Mouse (Mus musculus): ENCODE results near the gene Hoxa11. TPM values are rescaled to one million over a fixed set of nuclear protein-coding genes. Genes with fewer than 3 reads are reported as not detected.

Hoxa11 gene
- polyA plus RNA-seq, 1 experiment, result 10.9 TPM

DNA sequence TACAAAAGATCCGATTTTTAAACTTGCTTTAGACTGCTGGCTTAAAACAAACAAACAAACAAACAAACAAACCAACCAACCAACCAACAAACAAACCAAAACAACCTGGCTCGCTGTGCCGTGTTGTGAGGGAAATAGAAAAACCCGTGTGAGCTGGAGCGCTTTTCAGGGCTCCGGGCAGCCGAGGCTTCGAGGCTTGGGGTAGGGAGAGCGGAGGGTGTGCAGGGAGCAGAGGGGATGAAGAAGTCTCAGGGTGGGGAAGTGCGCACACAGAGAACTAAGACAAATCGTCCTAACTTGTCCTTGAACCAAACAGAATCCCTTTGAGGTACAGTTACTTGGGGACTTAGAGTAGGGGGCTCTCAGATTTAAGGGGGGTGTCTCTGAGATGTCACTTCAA, 29.0 kb upstream of the Hoxa11 start:
- H3K27me3 ChIP-seq (ENCODE audit: control insufficient read depth, insufficient read depth, insufficient read length), result no peaks in the 10 kb centered on the region

DNA sequence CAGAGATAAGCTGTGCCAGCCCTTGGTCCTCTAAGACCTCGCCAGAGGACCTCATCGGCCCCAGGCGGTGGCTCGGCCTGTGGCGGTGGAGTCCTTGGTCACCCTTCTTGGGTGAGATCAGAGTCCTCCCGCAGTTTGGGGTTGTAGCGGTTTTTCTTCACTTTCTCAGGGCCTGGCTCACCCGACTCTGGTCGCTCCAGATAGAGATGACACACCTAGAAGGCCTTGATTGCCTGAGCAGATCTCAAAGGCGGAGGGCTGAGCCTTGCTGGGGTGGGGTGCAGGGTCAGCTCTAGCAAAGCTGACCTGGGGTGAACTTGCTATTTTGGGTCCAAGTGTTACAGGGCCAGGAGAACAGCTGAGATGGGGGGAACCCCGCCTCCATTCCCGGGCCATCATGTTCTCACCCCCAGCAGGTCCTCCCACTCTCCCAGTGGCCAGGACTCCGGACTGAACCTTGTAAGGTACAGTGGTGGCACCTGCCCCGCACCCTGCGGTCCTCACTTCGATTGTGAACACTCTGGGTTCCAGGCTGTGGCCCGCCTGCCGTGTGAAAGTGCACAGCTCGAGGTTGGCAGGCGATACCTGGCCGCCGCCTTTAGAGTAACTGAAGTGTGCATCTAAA, 28.2 kb upstream of the Hoxa11 start:
- H3K4me3 ChIP-seq, result no peak overlapping the region
- H3ac ChIP-seq (ENCODE audit: control insufficient read depth, insufficient read length), result no peak overlapping the region
- TF ChIP-seq TCF12 (IDR thresholded peaks at IDR 0.05; ENCODE audit: insufficient read depth, poor library complexity, severe bottlenecking) (no peak), TCF3 (IDR thresholded peaks at IDR 0.05; ENCODE audit: insufficient read length, low read depth) (no peak), REST (IDR thresholded peaks at IDR 0.05; ENCODE audit: insufficient read depth, insufficient read length) (no peak), POLR2A (IDR thresholded peaks at IDR 0.05; ENCODE audit: insufficient read length, low read depth) (no peak), MYOG (IDR thresholded peaks at IDR 0.05; ENCODE audit: control insufficient read depth in 1 of 3, insufficient read depth in 1 of 3, insufficient read length in 2 of 3, low read depth in 2 of 3) (no peak), SRF (IDR thresholded peaks at IDR 0.05; ENCODE audit: control insufficient read depth, insufficient read length, low read depth) (no peak), E2F4 (IDR thresholded peaks at IDR 0.05; ENCODE audit: insufficient read depth) (no peak), USF1 (IDR thresholded peaks at IDR 0.05; ENCODE audit: low read depth) (no peak), MAX (IDR thresholded peaks at IDR 0.05; ENCODE audit: low read depth) (no peak), CEBPB (IDR thresholded peaks at IDR 0.05; ENCODE audit: insufficient read depth, poor library complexity, severe bottlenecking) (no peak), POLR2AphosphoS2 (IDR thresholded peaks at IDR 0.05; ENCODE audit: insufficient read length, low read depth) (no peak)
- no peaks in the 10 kb centered on the region for H3K79me2 ChIP-seq (ENCODE audit: control insufficient read depth, insufficient read depth)
- no peak overlapping the region for H3K4me2 ChIP-seq (ENCODE audit: low read depth)
- no peaks in the 10 kb centered on the region for H3K36me3 ChIP-seq (ENCODE audit: control insufficient read depth, insufficient read depth)
- H3K27me3 ChIP-seq (ENCODE audit: control insufficient read depth, insufficient read depth, insufficient read length), result no peaks in the 10 kb centered on the region

More for the DNA sequence above, 29.0 kb upstream of the Hoxa11 start:
- Histone ChIP-seq H3K4me3 (no peak overlapping the region), H3K4me2 (ENCODE audit: low read depth) (no peak overlapping the region), H3K79me2 (ENCODE audit: control insufficient read depth, insufficient read depth) (no peaks in the 10 kb centered on the region), H3K36me3 (ENCODE audit: control insufficient read depth, insufficient read depth) (no peaks in the 10 kb centered on the region), H3ac (ENCODE audit: control insufficient read depth, insufficient read length) (no peak overlapping the region)
- TF ChIP-seq E2F4 (IDR thresholded peaks at IDR 0.05; ENCODE audit: insufficient read depth) (no peak), CEBPB (IDR thresholded peaks at IDR 0.05; ENCODE audit: insufficient read depth, poor library complexity, severe bottlenecking) (no peak), POLR2A (IDR thresholded peaks at IDR 0.05; ENCODE audit: insufficient read length, low read depth) (no peak), SRF (IDR thresholded peaks at IDR 0.05; ENCODE audit: control insufficient read depth, insufficient read length, low read depth) (no peak), MYOD1 (IDR thresholded peaks at IDR 0.05; ENCODE audit: control insufficient read depth in 1 of 3, insufficient read length in 2 of 3, low read depth in 2 of 3) (no peak), REST (IDR thresholded peaks at IDR 0.05; ENCODE audit: insufficient read depth, insufficient read length) (no peak), MYOG (IDR thresholded peaks at IDR 0.05; ENCODE audit: control insufficient read depth in 1 of 3, insufficient read depth in 1 of 3, insufficient read length in 2 of 3, low read depth in 2 of 3) (no peak), POLR2AphosphoS2 (IDR thresholded peaks at IDR 0.05; ENCODE audit: insufficient read length, low read depth) (no peak), TCF12 (IDR thresholded peaks at IDR 0.05; ENCODE audit: insufficient read depth, poor library complexity, severe bottlenecking) (no peak), USF1 (IDR thresholded peaks at IDR 0.05; ENCODE audit: low read depth) (no peak), TCF3 (IDR thresholded peaks at IDR 0.05; ENCODE audit: insufficient read length, low read depth) (no peak), MAX (IDR thresholded peaks at IDR 0.05; ENCODE audit: low read depth) (no peak)

DNA sequence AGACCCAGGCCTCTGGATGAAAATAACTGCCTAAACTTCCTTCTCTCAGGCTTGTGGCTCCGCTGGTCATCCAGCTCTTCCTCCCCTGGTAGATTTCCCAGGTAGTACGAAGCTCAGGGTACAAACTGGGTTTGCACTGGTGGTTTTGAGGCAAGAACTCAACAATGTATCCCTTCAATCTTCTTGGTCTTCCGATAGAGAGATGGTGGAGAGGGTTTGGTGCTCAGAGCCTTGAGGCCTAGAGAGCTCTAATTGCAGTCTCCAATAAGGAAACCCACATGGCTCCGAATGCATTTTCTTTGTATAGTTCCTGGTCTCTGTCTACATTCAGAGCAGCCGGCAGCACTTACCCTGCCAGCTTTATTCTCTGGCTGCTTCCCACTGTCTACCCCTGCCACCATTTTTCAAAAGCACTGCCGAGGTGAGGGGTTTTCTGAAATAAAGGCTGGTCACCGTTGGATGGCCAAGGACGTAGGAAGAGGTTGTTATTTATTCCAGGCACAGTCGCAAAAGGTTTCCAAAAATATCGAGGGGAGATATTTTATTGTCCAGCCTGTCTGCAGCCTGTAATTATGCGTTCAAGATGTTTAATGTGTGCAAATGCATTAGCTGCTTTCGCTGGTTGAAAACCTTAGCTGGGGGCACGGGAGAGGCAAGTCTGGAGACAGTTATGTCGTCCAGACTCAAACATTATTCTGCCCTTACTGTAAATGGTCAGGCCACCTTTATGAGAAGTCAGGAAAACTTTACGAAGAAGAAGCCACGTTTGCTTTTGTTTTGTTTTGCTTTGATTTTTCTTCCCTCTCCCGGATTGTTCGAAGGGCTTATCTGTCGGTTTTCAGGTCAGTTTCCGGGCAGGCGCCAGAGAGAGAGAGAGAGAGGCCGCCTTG, 27.4 kb upstream of the Hoxa11 start:
- Histone ChIP-seq H3K79me2 (ENCODE audit: control insufficient read depth, insufficient read depth) (no peaks in the 10 kb centered on the region), H3ac (ENCODE audit: control insufficient read depth, insufficient read length) (no peak overlapping the region), H3K4me2 (ENCODE audit: low read depth) (no peak overlapping the region), H3K27me3 (ENCODE audit: control insufficient read depth, insufficient read depth, insufficient read length) (peaks cover 5% of the 10 kb centered on the region), H3K36me3 (ENCODE audit: control insufficient read depth, insufficient read depth) (no peaks in the 10 kb centered on the region), H3K4me3 (no peak overlapping the region)
- TF ChIP-seq MYOG (IDR thresholded peaks at IDR 0.05; ENCODE audit: control insufficient read depth in 1 of 3, insufficient read depth in 1 of 3, insufficient read length in 2 of 3, low read depth in 2 of 3), result no peak
- no peak for TF ChIP-seq CEBPB (IDR thresholded peaks at IDR 0.05; ENCODE audit: insufficient read depth, poor library complexity, severe bottlenecking)
- TF ChIP-seq TCF12 (IDR thresholded peaks at IDR 0.05; ENCODE audit: insufficient read depth, poor library complexity, severe bottlenecking), result no peak
- TF ChIP-seq E2F4 (IDR thresholded peaks at IDR 0.05; ENCODE audit: insufficient read depth), result no peak
- no peak for TF ChIP-seq USF1 (IDR thresholded peaks at IDR 0.05; ENCODE audit: low read depth)
- no peak for TF ChIP-seq MAX (IDR thresholded peaks at IDR 0.05; ENCODE audit: low read depth)
- no peak for TF ChIP-seq POLR2AphosphoS2 (IDR thresholded peaks at IDR 0.05; ENCODE audit: insufficient read length, low read depth)
- TF ChIP-seq POLR2A (IDR thresholded peaks at IDR 0.05; ENCODE audit: insufficient read length, low read depth), result no peak
- TF ChIP-seq SRF (IDR thresholded peaks at IDR 0.05; ENCODE audit: control insufficient read depth, insufficient read length, low read depth), result no peak
- no peak for TF ChIP-seq MYOD1 (IDR thresholded peaks at IDR 0.05; ENCODE audit: control insufficient read depth in 1 of 3, insufficient read length in 2 of 3, low read depth in 2 of 3)
- no peak for TF ChIP-seq TCF3 (IDR thresholded peaks at IDR 0.05; ENCODE audit: insufficient read length, low read depth)
- no peak for TF ChIP-seq REST (IDR thresholded peaks at IDR 0.05; ENCODE audit: insufficient read depth, insufficient read length)

Measured in myocyte (in vitro differentiated cells).